Mouse (Mus musculus): ENCODE results near the gene Gid8. TPM values are rescaled to one million over a fixed set of nuclear protein-coding genes. Genes with fewer than 3 reads are reported as not detected.

The Gid8 gene
- polyA plus RNA-seq, 1 experiment from 2014 or later, result 56.3 TPM

- Histone ChIP-seq H3K4me1 (ENCODE audit: insufficient read depth, low read length) (peaks cover 25% of the 10 kb centered on the region), H3K4me2 (replicated peaks; ENCODE audit: low read depth, low read length) (no peak overlapping the region), H3K36me3 (ENCODE audit: insufficient read depth, low read length) (peaks cover 3% of the 10 kb centered on the region; the same call in 1 of the 2 replicates), H3K9me3 (ENCODE audit: low read length) (no peaks in the 10 kb centered on the region), H3K27ac (ENCODE audit: low read length) (no peak overlapping the region), H3K4me3 (ENCODE audit: low read length) (no peak overlapping the region), H3K9ac (replicated peaks; ENCODE audit: low read length) (no peak overlapping the region), H3K27me3 (ENCODE audit: insufficient read depth, low read length) (no peaks in the 10 kb centered on the region)
- ATAC-seq (ENCODE audit: low FRiP score, low TSS enrichment), result no peak
- WGBS, result 91% methylated on average over 2 of the region's 2 CpGs
Measured at GRCm38 (mm10) chr2:180695176-180695575, 14.7 kb upstream of the Gid8 start.

GRCm38 (mm10) chr2:180700457-180700856, 9.5 kb upstream of the Gid8 start:
- Histone ChIP-seq H3K4me3 (ENCODE audit: low read length) (peak overlapping the region; percentile 94), H3K9ac (replicated peaks; ENCODE audit: low read length) (peak overlapping the region; percentile 98), H3K4me1 (ENCODE audit: insufficient read depth, low read length) (peaks cover 37% of the 10 kb centered on the region), H3K9me3 (ENCODE audit: low read length) (no peaks in the 10 kb centered on the region), H3K36me3 (ENCODE audit: insufficient read depth, low read length) (no peaks in the 10 kb centered on the region), H3K27ac (ENCODE audit: low read length) (no peak overlapping the region), H3K27me3 (ENCODE audit: insufficient read depth, low read length) (no peaks in the 10 kb centered on the region), H3K4me2 (replicated peaks; ENCODE audit: low read depth, low read length) (peak overlapping the region; percentile 67)
- ATAC-seq (ENCODE audit: low FRiP score, low TSS enrichment), result no peak
- WGBS, result 65% methylated on average over 5 of the region's 5 CpGs

- ATAC-seq (ENCODE audit: low FRiP score, low TSS enrichment), result peak; percentile 16; the same call in 1 of the 2 replicates
- Histone ChIP-seq H3K9me3 (ENCODE audit: low read length) (no peaks in the 10 kb centered on the region), H3K9ac (replicated peaks; ENCODE audit: low read length) (peak overlapping the region; percentile 98), H3K4me2 (replicated peaks; ENCODE audit: low read depth, low read length) (peak overlapping the region; percentile 67), H3K27me3 (ENCODE audit: insufficient read depth, low read length) (no peaks in the 10 kb centered on the region), H3K4me1 (ENCODE audit: insufficient read depth, low read length) (peaks cover 37% of the 10 kb centered on the region), H3K27ac (ENCODE audit: low read length) (peak overlapping the region; percentile 98), H3K4me3 (ENCODE audit: low read length) (peak overlapping the region; percentile 94), H3K36me3 (ENCODE audit: insufficient read depth, low read length) (no peaks in the 10 kb centered on the region)
- WGBS, result 4% methylated on average over 26 of the region's 26 CpGs
Measured at GRCm38 (mm10) chr2:180701053-180701766, 8.7 kb upstream of the Gid8 start.

- ATAC-seq (ENCODE audit: low FRiP score, low TSS enrichment), result peak; percentile 96
- Histone ChIP-seq H3K27me3 (ENCODE audit: insufficient read depth, low read length) (no peaks in the 10 kb centered on the region), H3K9me3 (ENCODE audit: low read length) (no peaks in the 10 kb centered on the region), H3K9ac (replicated peaks; ENCODE audit: low read length) (peak overlapping the region; percentile 98), H3K4me3 (ENCODE audit: low read length) (peak overlapping the region; percentile 94), H3K4me2 (replicated peaks; ENCODE audit: low read depth, low read length) (peak overlapping the region; percentile 67), H3K27ac (ENCODE audit: low read length) (peak overlapping the region; percentile 98), H3K36me3 (ENCODE audit: insufficient read depth, low read length) (no peaks in the 10 kb centered on the region), H3K4me1 (ENCODE audit: insufficient read depth, low read length) (peaks cover 34% of the 10 kb centered on the region)
- WGBS, result under 1% methylated on average over 65 of the region's 66 CpGs
Measured at GRCm38 (mm10) chr2:180701767-180702621, 7.9 kb upstream of the Gid8 start.

GRCm38 (mm10) chr2:180702701-180703149, 7.2 kb upstream of the Gid8 start:
- H3K27me3 ChIP-seq (ENCODE audit: insufficient read depth, low read length), result no peaks in the 10 kb centered on the region
- H3K9ac ChIP-seq (replicated peaks; ENCODE audit: low read length), result peak overlapping the region; percentile 98
- H3K4me2 ChIP-seq (replicated peaks; ENCODE audit: low read depth, low read length), result peak overlapping the region; percentile 67
- H3K9me3 ChIP-seq (ENCODE audit: low read length), result no peaks in the 10 kb centered on the region
- 32% methylated on average over 4 of the region's 4 CpGs for WGBS
- peak overlapping the region; percentile 94 for H3K4me3 ChIP-seq (ENCODE audit: low read length)
- peak overlapping the region; percentile 98 for H3K27ac ChIP-seq (ENCODE audit: low read length)
- H3K36me3 ChIP-seq (ENCODE audit: insufficient read depth, low read length), result no peaks in the 10 kb centered on the region
- no peak for ATAC-seq (ENCODE audit: low FRiP score, low TSS enrichment)
- peaks cover 34% of the 10 kb centered on the region for H3K4me1 ChIP-seq (ENCODE audit: insufficient read depth, low read length)

GRCm38 (mm10) chr2:180703175-180703574, 6.7 kb upstream of the Gid8 start:
- Histone ChIP-seq H3K27ac (ENCODE audit: low read length) (peak overlapping the region; percentile 98; the same call in 1 of the 2 replicates), H3K4me1 (ENCODE audit: insufficient read depth, low read length) (peaks cover 37% of the 10 kb centered on the region), H3K36me3 (ENCODE audit: insufficient read depth, low read length) (no peaks in the 10 kb centered on the region), H3K4me2 (replicated peaks; ENCODE audit: low read depth, low read length) (peak overlapping the region; percentile 67; the same call in 1 of the 2 replicates), H3K9me3 (ENCODE audit: low read length) (no peaks in the 10 kb centered on the region), H3K27me3 (ENCODE audit: insufficient read depth, low read length) (no peaks in the 10 kb centered on the region), H3K4me3 (ENCODE audit: low read length) (no peak overlapping the region), H3K9ac (replicated peaks; ENCODE audit: low read length) (no peak overlapping the region)
- 80% methylated on average over 5 of the region's 5 CpGs for WGBS
- no peak for ATAC-seq (ENCODE audit: low FRiP score, low TSS enrichment)

GRCm38 (mm10) chr2:180703645-180704359, 6.1 kb upstream of the Gid8 start:
- no peak overlapping the region for H3K27ac ChIP-seq (ENCODE audit: low read length)
- no peak overlapping the region for H3K4me2 ChIP-seq (replicated peaks; ENCODE audit: low read depth, low read length)
- no peaks in the 10 kb centered on the region for H3K9me3 ChIP-seq (ENCODE audit: low read length)
- H3K4me3 ChIP-seq (ENCODE audit: low read length), result no peak overlapping the region
- WGBS, result 68% methylated on average over 3 of the region's 3 CpGs
- ATAC-seq (ENCODE audit: low FRiP score, low TSS enrichment), result no peak
- no peaks in the 10 kb centered on the region for H3K36me3 ChIP-seq (ENCODE audit: insufficient read depth, low read length)
- no peak overlapping the region for H3K9ac ChIP-seq (replicated peaks; ENCODE audit: low read length)
- peaks cover 43% of the 10 kb centered on the region for H3K4me1 ChIP-seq (ENCODE audit: insufficient read depth, low read length)
- H3K27me3 ChIP-seq (ENCODE audit: insufficient read depth, low read length), result no peaks in the 10 kb centered on the region

GRCm38 (mm10) chr2:180704591-180704990, 5.3 kb upstream of the Gid8 start:
- no peak overlapping the region for H3K9ac ChIP-seq (replicated peaks; ENCODE audit: low read length)
- ATAC-seq (ENCODE audit: low FRiP score, low TSS enrichment), result no peak
- no peaks in the 10 kb centered on the region for H3K27me3 ChIP-seq (ENCODE audit: insufficient read depth, low read length)
- peak overlapping the region; percentile 31; the same call in 1 of the 2 replicates for H3K27ac ChIP-seq (ENCODE audit: low read length)
- H3K36me3 ChIP-seq (ENCODE audit: insufficient read depth, low read length), result no peaks in the 10 kb centered on the region
- no peak overlapping the region for H3K4me3 ChIP-seq (ENCODE audit: low read length)
- peaks cover 42% of the 10 kb centered on the region for H3K4me1 ChIP-seq (ENCODE audit: insufficient read depth, low read length)
- no peaks in the 10 kb centered on the region for H3K9me3 ChIP-seq (ENCODE audit: low read length)
- no peak overlapping the region for H3K4me2 ChIP-seq (replicated peaks; ENCODE audit: low read depth, low read length)
- 61% methylated on average over 8 of the region's 8 CpGs for WGBS

GRCm38 (mm10) chr2:180705066-180705465, 4.9 kb upstream of the Gid8 start:
- Histone ChIP-seq H3K4me3 (ENCODE audit: low read length) (no peak overlapping the region), H3K9ac (replicated peaks; ENCODE audit: low read length) (no peak overlapping the region), H3K27me3 (ENCODE audit: insufficient read depth, low read length) (no peaks in the 10 kb centered on the region), H3K4me2 (replicated peaks; ENCODE audit: low read depth, low read length) (no peak overlapping the region), H3K36me3 (ENCODE audit: insufficient read depth, low read length) (no peaks in the 10 kb centered on the region), H3K4me1 (ENCODE audit: insufficient read depth, low read length) (peaks cover 37% of the 10 kb centered on the region), H3K27ac (ENCODE audit: low read length) (peak overlapping the region; percentile 31; the same call in 1 of the 2 replicates), H3K9me3 (ENCODE audit: low read length) (no peaks in the 10 kb centered on the region)
- ATAC-seq (ENCODE audit: low FRiP score, low TSS enrichment), result no peak
- WGBS, result 83% methylated on average over 3 of the region's 3 CpGs
